Mouse (Mus musculus) adrenal gland, adult 2 months (tissue): ENCODE results near the gene Map3k4. TPM values are rescaled to one million over a fixed set of nuclear protein-coding genes. Genes with fewer than 3 reads are reported as not detected.
"Not testable (repeated sequence)": the region's sequence is repeated elsewhere in the genome, so short reads cannot be mapped to it uniquely, and the experiment has no call there.

Source experiments
- DNase-seq: peaks from one replicate; pipeline ENCODE4 v3.0.0; 2021
- polyA plus RNA-seq: library from polyadenylated mRNA; depleted of rRNA; stranded (reverse); fragments of >200 nt; gene quantifications from 2 replicates; pipeline ENCODE4 v1.2.3, GENCODE M21; 2012
- total RNA-seq, 2 experiments: library from RNA; stranded (reverse); gene quantifications; 2 replicates each; pipeline ENCODE4 v1.2.3; 2021

Gene Map3k4
- total and polyA plus RNA-seq, 3 experiments = 24.6 to 51.3 (median 30.7) TPM

DNA sequence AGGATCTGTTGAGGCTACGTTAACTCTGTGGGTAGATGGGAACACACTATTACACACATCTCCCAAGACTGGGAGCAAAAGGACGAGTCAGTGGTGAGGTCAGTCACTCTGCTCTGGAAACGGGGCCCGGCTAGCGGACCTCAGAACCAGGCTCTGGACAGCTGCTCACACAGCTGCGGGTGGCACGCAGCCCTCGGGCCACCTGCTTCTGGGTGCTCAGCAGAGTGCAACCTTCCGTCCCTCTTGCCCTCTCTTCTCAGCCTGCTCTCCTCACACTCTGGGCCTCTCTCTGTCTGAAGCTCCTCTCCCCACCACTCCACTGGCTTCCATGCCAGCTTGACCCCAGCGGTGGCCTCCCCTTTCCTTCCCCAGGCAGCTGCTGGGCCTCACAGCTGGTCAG, 50.1 kb downstream of the Map3k4 start:
- DNase-seq = no peak

DNA sequence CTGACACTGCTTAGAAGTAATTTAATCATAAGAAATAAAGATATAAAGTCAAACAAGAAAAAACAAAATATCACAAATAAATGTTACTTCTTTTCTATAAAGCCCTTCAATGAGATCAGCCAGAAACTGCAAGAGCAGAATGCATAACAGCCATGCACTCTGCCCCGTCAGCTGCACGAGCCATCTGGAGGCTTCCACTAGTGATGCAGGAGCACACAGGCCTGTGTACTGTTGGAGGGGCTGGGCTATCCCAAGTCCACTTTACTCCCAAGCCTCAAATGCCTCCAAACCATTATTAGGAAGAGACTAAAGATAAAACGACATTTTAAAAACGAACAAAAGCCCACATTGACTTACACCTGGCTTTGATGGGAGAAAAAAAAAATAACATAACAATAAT, 50.5 kb downstream of the Map3k4 start:
- no peak for DNase-seq

- peak; percentile 78 for DNase-seq
Measured at GRCm38 (mm10) chr17:12265969-12266925, 52.3 kb downstream of the Map3k4 start.

GRCm38 (mm10) chr17:12264293-12264692, 54.3 kb downstream of the Map3k4 start:
- DNase-seq = no peak

- DNase-seq = no peak
Measured at GRCm38 (mm10) chr17:12263787-12264186, 54.8 kb downstream of the Map3k4 start.

DNA sequence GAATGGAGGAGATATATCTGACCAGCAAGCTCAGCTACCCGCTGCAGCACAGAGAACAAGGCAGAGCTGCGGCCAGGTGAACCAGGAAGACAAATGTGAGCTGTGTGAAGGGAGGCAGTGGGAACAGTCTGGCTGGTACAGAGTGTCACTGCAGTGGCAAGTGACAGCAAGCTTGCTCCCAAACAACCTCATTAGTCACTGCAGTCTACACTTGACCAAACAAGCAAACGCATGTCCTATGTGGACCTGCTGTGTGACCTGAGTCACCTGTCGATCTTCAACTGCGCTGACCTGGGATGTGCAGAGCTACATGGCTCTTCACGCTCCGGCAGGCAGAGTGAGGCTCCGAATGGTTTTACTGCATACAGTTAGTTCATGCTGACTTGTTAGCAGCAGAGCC, 55.7 kb downstream of the Map3k4 start:
- DNase-seq = no peak

DNA sequence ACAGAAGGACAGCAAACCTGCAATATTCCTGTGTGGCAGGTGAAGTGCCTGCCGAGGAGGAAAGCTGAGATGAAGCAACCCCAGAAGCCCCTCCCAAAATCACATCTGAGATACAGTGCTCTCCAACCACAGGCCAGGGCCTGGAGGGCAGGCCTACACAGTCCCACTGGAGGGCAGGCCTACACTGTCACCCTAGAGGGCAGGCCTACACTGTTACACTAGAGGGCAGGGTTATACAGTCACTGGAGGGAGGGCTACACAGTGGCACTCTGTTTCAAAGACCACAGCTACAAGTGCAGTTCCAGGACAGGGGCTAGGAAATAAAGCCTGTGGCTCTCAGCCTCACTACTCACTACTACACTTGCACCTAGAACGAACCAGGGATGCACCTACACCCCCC, 56.7 kb downstream of the Map3k4 start:
- DNase-seq = no peak

- no peak for DNase-seq
Measured at GRCm38 (mm10) chr17:12261376-12261775, 57.2 kb downstream of the Map3k4 start.

GRCm38 (mm10) chr17:12259957-12260356, 58.6 kb downstream of the Map3k4 start:
- DNase-seq = no peak

DNA sequence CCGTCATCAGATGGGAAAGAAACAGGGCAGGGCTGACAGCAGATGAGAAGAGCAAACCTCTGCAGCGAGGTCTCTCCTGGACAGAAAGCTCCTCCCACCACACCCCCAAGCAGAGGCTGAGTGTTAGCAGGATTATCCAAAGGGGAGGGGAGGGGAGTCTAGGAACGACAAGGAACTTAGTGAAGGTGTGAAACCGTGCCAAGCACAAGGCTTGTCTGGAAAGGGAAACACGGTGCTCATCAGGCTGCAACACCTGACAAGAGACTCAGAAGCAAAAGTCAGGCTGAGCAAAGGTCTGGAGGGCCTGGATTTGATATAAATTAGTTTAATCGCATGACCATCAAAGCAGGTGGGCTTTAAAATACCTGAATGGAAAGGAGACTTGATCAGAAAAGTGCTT, 60.1 kb downstream of the Map3k4 start:
- no peak for DNase-seq

DNA sequence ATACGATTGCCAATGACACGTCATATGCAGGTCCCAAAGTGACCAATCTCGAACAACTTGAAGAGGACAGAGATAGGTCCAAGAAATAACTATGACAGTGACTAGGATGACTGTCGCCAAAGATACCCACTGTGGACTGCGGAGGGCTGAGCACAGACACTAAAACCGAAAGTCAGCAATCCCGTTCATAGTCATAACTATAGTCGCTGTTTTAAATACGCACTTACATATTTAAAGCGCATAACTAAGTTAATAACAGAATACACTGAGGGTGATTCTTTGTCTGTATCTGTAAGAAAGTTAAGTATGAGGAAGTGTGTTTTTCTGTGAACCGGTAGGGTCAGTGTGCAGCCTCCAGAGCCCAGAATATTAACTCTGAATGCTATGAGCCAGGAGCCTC, 62.5 kb downstream of the Map3k4 start:
- DNase-seq = no peak

DNA sequence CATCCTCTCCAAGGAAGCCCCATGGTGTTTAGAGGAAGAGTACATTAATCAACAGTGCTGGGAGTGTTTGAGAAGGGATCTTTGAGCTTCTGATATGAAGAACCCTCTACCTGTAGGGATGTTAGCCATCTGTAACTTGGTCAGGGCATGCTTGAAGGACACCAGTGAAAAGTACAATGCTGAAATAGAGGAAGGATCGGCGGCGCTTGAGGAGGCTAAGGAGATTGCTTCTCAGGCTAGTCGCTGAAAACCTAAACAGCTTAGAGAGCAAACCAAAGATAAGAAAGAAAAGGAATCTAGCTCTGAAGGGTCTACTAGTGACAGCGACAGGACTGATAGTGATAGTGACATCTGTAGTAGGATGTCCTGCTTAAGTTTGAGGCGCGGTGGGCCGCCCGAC, 68.0 kb downstream of the Map3k4 start:
- DNase-seq = no peak

DNA sequence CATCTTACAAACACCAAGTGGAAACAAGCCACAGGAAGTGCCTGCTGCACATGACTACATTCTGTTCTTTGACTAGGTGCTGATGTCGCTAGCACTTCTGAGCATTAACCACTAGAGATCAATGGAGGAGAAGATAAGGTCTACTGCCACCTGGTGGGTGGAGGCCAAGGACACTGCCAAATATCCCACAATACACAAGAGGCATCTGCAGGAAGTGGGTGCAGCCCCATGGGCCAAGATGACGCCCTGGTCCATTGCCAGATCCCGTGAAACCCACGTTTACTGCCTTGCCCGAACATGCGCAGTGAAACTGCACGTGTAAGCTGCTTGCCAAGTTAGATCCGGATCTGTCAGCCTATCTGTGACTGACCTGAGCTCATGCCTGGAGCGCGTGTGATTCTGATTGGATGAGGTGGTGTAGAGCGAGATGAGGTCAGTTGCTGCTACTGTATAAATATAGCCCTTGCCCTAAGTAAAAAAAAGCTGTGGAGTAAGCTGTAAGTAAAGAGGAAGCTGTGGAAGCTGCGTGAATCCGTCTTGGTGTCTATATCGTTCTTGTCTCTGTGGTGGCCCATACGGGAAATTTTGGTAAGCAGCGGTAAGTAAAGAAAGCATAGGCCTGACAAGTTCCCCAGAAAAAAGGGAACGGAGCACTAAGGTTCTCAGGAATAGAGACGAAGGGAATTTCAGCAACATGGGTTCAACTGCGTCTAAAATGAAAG, 68.7 kb downstream of the Map3k4 start:
- DNase-seq = peak; percentile 21

GRCm38 (mm10) chr17:12240701-12241100, 77.9 kb downstream of the Map3k4 start:
- no peak for DNase-seq

DNA sequence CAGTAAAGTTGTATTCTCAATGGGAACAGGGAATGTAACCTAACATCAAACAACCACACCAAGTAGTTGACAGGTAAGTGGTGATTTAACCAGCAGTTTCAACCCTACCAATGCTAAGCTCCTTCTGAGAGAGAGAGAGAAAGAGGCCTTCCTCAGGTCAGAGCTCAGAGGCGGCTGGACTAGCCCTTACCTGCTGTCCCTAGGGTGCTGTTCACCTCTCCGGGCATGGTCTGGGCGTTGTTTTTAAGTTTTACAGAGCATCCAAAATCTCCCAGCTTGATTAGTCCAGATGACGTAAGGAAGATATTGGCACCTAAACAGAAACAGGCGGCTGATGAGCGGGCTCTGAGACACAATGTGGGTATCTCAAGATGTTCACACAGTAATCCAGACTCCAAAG, 85.9 kb downstream of the Map3k4 start:
- DNase-seq = no peak

DNA sequence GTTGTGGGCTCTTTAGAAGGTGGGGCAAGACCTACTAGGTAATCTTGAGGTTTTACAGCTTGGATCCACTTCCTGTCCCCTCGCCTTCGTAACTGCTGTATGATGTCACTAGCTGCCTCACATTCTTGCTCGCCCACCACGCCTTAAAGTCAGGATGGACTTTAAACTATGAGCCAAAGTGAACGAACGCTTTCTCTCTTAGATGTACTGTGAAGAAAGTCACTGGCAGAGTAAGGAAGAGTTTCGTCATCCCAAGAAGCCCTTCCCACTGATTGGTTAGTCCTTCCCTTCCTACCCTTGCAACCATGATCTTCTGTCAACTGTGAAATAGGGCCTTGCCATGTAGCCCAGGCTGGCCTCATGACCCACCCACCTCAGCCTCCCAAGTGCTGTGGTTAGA, 87.5 kb downstream of the Map3k4 start:
- no peak for DNase-seq

GRCm38 (mm10) chr17:12230167-12230566, 88.4 kb downstream of the Map3k4 start:
- DNase-seq = no peak

DNA sequence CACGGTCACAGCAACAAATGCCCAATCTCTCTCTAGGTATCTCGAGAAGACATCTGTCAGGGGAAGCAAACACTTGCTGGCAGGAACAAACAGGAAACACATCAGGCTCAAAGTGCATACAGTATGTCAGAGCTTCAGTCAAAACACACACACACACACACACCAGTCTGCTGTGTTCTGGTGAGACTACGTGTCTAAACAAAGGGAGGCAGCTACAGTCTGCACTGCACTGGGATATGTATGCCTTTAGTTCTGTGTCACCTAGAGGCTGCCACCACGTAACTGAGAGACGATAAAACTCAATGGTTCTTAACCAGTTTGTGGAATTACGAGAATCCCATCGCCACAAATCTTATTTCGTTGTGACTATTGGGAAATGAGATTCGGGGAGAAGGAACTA, 88.8 kb downstream of the Map3k4 start:
- DNase-seq = no peak

- no peak for DNase-seq
Measured at GRCm38 (mm10) chr17:12228471-12228870, 90.1 kb downstream of the Map3k4 start.

DNA sequence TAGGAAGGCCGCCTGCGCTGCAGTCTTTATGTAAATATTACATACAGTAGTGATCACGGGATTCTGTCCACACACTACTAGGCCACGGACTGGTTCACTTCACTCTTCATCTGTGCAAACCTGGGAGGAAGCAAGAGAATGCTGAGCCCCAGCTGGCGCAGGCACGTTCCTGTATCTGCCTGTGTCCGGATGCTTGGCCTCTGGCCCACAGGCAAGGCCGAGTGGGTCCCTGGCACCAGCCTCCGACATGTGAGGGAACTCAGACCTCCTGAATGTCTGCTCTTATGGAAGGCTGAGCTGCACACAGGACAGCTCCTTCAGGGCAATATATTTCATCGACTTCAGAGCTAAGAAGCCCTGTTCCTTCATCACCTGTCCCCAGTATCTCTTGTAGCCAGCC, 90.6 kb downstream of the Map3k4 start:
- DNase-seq = no peak

- no peak for DNase-seq
Measured at GRCm38 (mm10) chr17:12226551-12226950, 92.0 kb downstream of the Map3k4 start.

DNA sequence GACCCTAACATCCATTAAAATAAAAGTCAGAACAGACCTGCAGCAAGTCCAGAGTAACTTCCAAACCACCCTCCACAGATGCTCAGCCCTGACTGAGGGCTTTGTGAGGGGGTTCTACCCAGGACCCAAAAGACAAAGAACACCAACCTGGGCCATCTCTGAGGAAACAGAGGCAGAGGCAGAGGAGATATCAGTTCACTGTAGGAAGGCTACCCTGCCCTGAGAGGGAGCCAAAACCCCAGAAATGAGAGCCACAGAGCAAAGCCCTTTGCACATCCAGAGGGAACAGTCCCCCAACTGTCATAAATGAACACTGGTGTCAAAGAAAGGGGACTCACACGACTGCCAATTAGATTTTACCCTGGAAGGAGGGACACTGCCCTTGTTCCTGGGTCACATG, 93.4 kb downstream of the Map3k4 start:
- no peak for DNase-seq

- DNase-seq = not testable (repeated sequence)
Measured at GRCm38 (mm10) chr17:12224551-12224950, 94.0 kb downstream of the Map3k4 start.
